Comparison of ENCODE assay signal across 12 mouse cellular contexts in the genomic region with DNA sequence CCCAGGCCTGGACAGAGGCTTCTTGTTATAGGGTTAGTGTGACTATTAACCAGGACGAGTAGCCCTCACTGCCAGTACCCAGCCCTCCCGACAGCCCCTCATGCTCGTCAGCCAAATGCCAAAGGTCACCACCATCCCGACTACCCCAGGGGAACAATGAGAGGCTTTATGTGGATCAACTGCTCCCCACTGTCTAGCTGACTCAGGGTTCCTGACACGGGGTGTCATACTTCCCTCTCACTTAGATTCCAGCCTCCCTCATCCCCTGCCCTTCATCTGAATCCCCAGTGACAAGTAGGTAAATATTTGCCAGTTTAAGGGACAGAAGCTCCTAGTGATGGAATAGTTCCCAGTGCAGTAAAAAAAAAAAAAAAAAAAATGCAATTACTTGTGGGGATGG. TPM values are rescaled to one million over a fixed set of nuclear protein-coding genes. Genes with fewer than 3 reads are reported as not detected.
A peak's percentile ranks its signal among the peaks of the same experiment; 100 is the strongest.
DNase-seq lines count a peak whose midpoint lies in the region; ATAC-seq and TF ChIP-seq lines count a peak whose summit lies in the region.
"Had no signal": no experiment of that assay in that cellular context is flagged by ENCODE, and none has a peak within 500 bp of the region (broad histone marks: within the 10 kb centered on the region; RNA-seq: fewer than 3 reads in every experiment).

No protein-coding gene starts in this region.

- peak overlapping the region; percentile 73; the same call in 1 of the 2 replicates for H3K27ac ChIP-seq in heart, embryonic 11.5 days (ENCODE audit: low read depth, low read length)
- peak overlapping the region; percentile 89 for H3K27ac ChIP-seq in intestine, embryonic 15.5 days
- H3K27ac ChIP-seq in small intestine, adult 2 months (ENCODE audit: insufficient read depth, low read depth, low read length) = peak overlapping the region; percentile 60

- peak overlapping the region; percentile 14; the same call in 1 of the 2 replicates for H3K4me2 ChIP-seq in heart, embryonic 11.5 days
- peak overlapping the region; percentile 45 for H3K4me2 ChIP-seq in intestine, embryonic 15.5 days (replicated peaks)

- peak overlapping the region; percentile 50; the same call in 1 of the 2 replicates for H3K9ac ChIP-seq in heart, embryonic 11.5 days (ENCODE audit: low read depth, low read length)
- no peak overlapping the region; the same call in 1 of the 2 replicates for H3K9ac ChIP-seq in intestine, embryonic 15.5 days

- no peaks in the 10 kb centered on the region for H3K9me3 ChIP-seq in heart, embryonic 11.5 days (replicated peaks; ENCODE audit: control insufficient read depth, low read length)
- H3K9me3 ChIP-seq in intestine, embryonic 15.5 days = no peaks in the 10 kb centered on the region

- TF ChIP-seq CTCF in small intestine, adult 2 months (IDR thresholded peaks at IDR 0.05; ENCODE audit: extremely low read depth, insufficient read length, insufficient replicate concordance, low read depth, low read length) = no peak

- WGBS in heart, embryonic 11.5 days (ENCODE audit: insufficient replicate concordance) = 39% methylated on average over 5 of the region's 5 CpGs
- WGBS in intestine, embryonic 15.5 days = 9% methylated on average over 5 of the region's 5 CpGs
- 9% methylated on average over 5 of the region's 5 CpGs for WGBS in small intestine, adult 2 months

- no peak for TF ChIP-seq POLR2A in small intestine, adult 2 months (IDR thresholded peaks at IDR 0.05; ENCODE audit: low read depth, low read length)

- intact Hi-C loops in heart, postnatal 36 days (cut with DNase I) = no loop called here

- no peak for DNase-seq in heart, postnatal 36 days
- DNase-seq in lung, postnatal 10 days = peak; percentile 28
- no peak for DNase-seq in lung, adult 18-20 months
- DNase-seq in urinary bladder, postnatal 14 days (ENCODE audit: low spot score) = no peak
- DNase-seq in left cerebral cortex, adult 9 months (ENCODE audit: low spot score in 2 of 2) = no peak
- DNase-seq: kidney, adult 11 months; right cerebral cortex, postnatal 14 days; thymus, postnatal 14 days had no signal

- H3K27me3 ChIP-seq in heart, embryonic 11.5 days (ENCODE audit: control insufficient read depth, insufficient read depth, low read length) = no peaks in the 10 kb centered on the region
- H3K27me3 ChIP-seq in intestine, embryonic 15.5 days (replicated peaks) = no peaks in the 10 kb centered on the region
- no peaks in the 10 kb centered on the region for H3K27me3 ChIP-seq in small intestine, adult 2 months (ENCODE audit: control insufficient read depth, insufficient read depth, low read length)

- peaks cover 63% of the 10 kb centered on the region for H3K4me1 ChIP-seq in heart, embryonic 11.5 days (ENCODE audit: control insufficient read depth, insufficient read depth, low read length)
- H3K4me1 ChIP-seq in intestine, embryonic 15.5 days (replicated peaks) = peaks cover 81% of the 10 kb centered on the region
- peaks cover 40% of the 10 kb centered on the region for H3K4me1 ChIP-seq in small intestine, adult 2 months (ENCODE audit: control insufficient read depth, insufficient read depth, insufficient read length, low read length)

- no peaks in the 10 kb centered on the region; the same call in 1 of the 2 replicates for H3K36me3 ChIP-seq in heart, embryonic 11.5 days (ENCODE audit: control insufficient read depth, insufficient read depth, low read length)
- H3K36me3 ChIP-seq in intestine, embryonic 15.5 days = no peaks in the 10 kb centered on the region
- peaks cover 1% of the 10 kb centered on the region; the same call in 1 of the 2 replicates for H3K36me3 ChIP-seq in small intestine, adult 2 months (ENCODE audit: control insufficient read depth, insufficient read depth, low read length)

- ATAC-seq in heart, embryonic 11.5 days (replicated peaks; ENCODE audit: insufficient number of reproducible peaks, low FRiP score, low TSS enrichment) = no peak
- ATAC-seq in intestine, embryonic 15.5 days = peak; percentile 32

- no peak overlapping the region for H3K4me3 ChIP-seq in heart, embryonic 11.5 days (ENCODE audit: low read depth, low read length)
- H3K4me3 ChIP-seq in intestine, embryonic 15.5 days (replicated peaks) = no peak overlapping the region
- no peak overlapping the region for H3K4me3 ChIP-seq in small intestine, adult 2 months (ENCODE audit: low read depth, low read length)

RNA-seq across cellular contexts. Expression of gene Oaf, which starts 7.4 kb away (rescaled TPM):
- 37.8 and 41.1 TPM in 2 replicates for polyA plus RNA-seq in heart, embryonic 11.5 days (2014; fragmentation: Nextera tagmentation; extraction: Ambion mirVana)
- total RNA-seq in heart, postnatal 36 days (2021) = 1 to 10 TPM; 8.2 to 8.9 TPM
- polyA plus RNA-seq in intestine, embryonic 15.5 days (2015; fragmentation: Nextera tagmentation; extraction: Ambion mirVana) = 56.8 and 61.0 TPM in 2 replicates
- 21.4 and 35.7 TPM in 2 replicates for polyA plus RNA-seq in small intestine, adult 2 months (2012; rRNA removed)

RNA-seq across cellular contexts. Expression of gene Pou2f3, which starts 22.1 kb away (rescaled TPM):
- not detected in 2 replicates for polyA plus RNA-seq in heart, embryonic 11.5 days (2014; fragmentation: Nextera tagmentation; extraction: Ambion mirVana)
- under 1 TPM; 0.14 to 0.27 TPM for total RNA-seq in heart, postnatal 36 days (2021)
- 0.52 and 0.70 TPM in 2 replicates for polyA plus RNA-seq in intestine, embryonic 15.5 days (2015; fragmentation: Nextera tagmentation; extraction: Ambion mirVana)
- polyA plus RNA-seq in small intestine, adult 2 months (2012; rRNA removed) = 0.55 and 1.2 TPM in 2 replicates
- polyA plus RNA-seq: limb, embryonic 11.5 days had no signal
